Mouse (Mus musculus): Measurements from ENCODE around the gene Dgke.

The Dgke gene

GRCm38 (mm10) chr11:89039325-89039724, 27.3 kb downstream of the Dgke start:
- intact Hi-C loops (cut with DNase I): loop anchor here (2.0 kb wide), 1 partner anchor 47 kb away; no protein-coding TSS in a partner anchor

- intact Hi-C loops (cut with DNase I): loop anchor here (2.0 kb wide), 1 partner anchor 46 kb away; no protein-coding TSS in a partner anchor
Measured at GRCm38 (mm10) chr11:89038496-89038895, 28.2 kb downstream of the Dgke start.

- intact Hi-C loops (cut with DNase I): no loop called here
Measured at GRCm38 (mm10) chr11:89035552-89035951, 31.1 kb downstream of the Dgke start.

- intact Hi-C loops (cut with DNase I): no loop called here
Measured at GRCm38 (mm10) chr11:89034592-89034991, 32.1 kb downstream of the Dgke start.

GRCm38 (mm10) chr11:89031189-89031588, 35.5 kb downstream of the Dgke start:
- intact Hi-C loops (cut with DNase I): no loop called here

- intact Hi-C loops (cut with DNase I): no loop called here
Measured at GRCm38 (mm10) chr11:89030552-89030951, 36.1 kb downstream of the Dgke start.

- intact Hi-C loops (cut with DNase I): no loop called here
Measured at GRCm38 (mm10) chr11:89028871-89029405, 37.7 kb downstream of the Dgke start.

GRCm38 (mm10) chr11:89027955-89028361, 38.7 kb downstream of the Dgke start:
- intact Hi-C loops (cut with DNase I): no loop called here

- intact Hi-C loops (cut with DNase I): no loop called here
Measured at GRCm38 (mm10) chr11:89026117-89026516, 40.5 kb downstream of the Dgke start.

- intact Hi-C loops (cut with DNase I): no loop called here
Measured at GRCm38 (mm10) chr11:89025603-89026002, 41.0 kb downstream of the Dgke start.

- intact Hi-C loops (cut with DNase I): no loop called here
Measured at GRCm38 (mm10) chr11:89024181-89024881, 42.3 kb downstream of the Dgke start.

GRCm38 (mm10) chr11:89023477-89023876, 43.2 kb downstream of the Dgke start:
- intact Hi-C loops (cut with DNase I): no loop called here

- intact Hi-C loops (cut with DNase I): no loop called here
Measured at GRCm38 (mm10) chr11:89022120-89022731, 44.4 kb downstream of the Dgke start.

GRCm38 (mm10) chr11:89021687-89022086, 45.0 kb downstream of the Dgke start:
- intact Hi-C loops (cut with DNase I): no loop called here

- intact Hi-C loops (cut with DNase I): no loop called here
Measured at GRCm38 (mm10) chr11:89020681-89021305, 45.9 kb downstream of the Dgke start.

- intact Hi-C loops (cut with DNase I): no loop called here
Measured at GRCm38 (mm10) chr11:89017514-89018182, 49.0 kb downstream of the Dgke start.

GRCm38 (mm10) chr11:89012241-89012640, 54.4 kb downstream of the Dgke start:
- intact Hi-C loops (cut with DNase I): no loop called here

- intact Hi-C loops (cut with DNase I): no loop called here
Measured at GRCm38 (mm10) chr11:89009496-89009895, 57.2 kb downstream of the Dgke start.

- intact Hi-C loops (cut with DNase I): no loop called here
Measured at GRCm38 (mm10) chr11:89009066-89009465, 57.6 kb downstream of the Dgke start.

GRCm38 (mm10) chr11:89007582-89007981, 59.1 kb downstream of the Dgke start:
- intact Hi-C loops (cut with DNase I): no loop called here

- intact Hi-C loops (cut with DNase I): no loop called here
Measured at GRCm38 (mm10) chr11:89006404-89006803, 60.2 kb downstream of the Dgke start.

- intact Hi-C loops (cut with DNase I): no loop called here
Measured at GRCm38 (mm10) chr11:89005473-89005872, 61.2 kb downstream of the Dgke start.
